Mouse (Mus musculus) heart, embryonic 16.5 days (tissue): ENCODE results near the gene Ccnq. TPM values are rescaled to one million over a fixed set of nuclear protein-coding genes. Genes with fewer than 3 reads are reported as not detected.

Experiments used
- ATAC-seq: fragments of 200-750 bp; cut with Nextera tagmentation; replicated peaks from 2 replicates; pipeline ENCODE4 v1.8.0; 2017; ENCODE audit warnings: moderate number of reproducible peaks; ENCODE audit not compliant: insufficient read depth, low FRiP score; ENCODE audit errors: extremely low read depth
- H3K27ac ChIP-seq: fragments of 300-500 bp; sonication (generic); 2 replicates; pipeline ENCODE4 v1.5.1; 2014; ENCODE audit warnings: mild to moderate bottlenecking, low read length, control low read depth, moderate library complexity
- H3K27me3 ChIP-seq: fragments of 300-500 bp; sonication (generic); 2 replicates; pipeline ENCODE4 v1.6.1; 2014; ENCODE audit warnings: low read length, mixed read lengths; ENCODE audit not compliant: control insufficient read depth, insufficient read depth
- H3K36me3 ChIP-seq: fragments of 300-500 bp; sonication (generic); 2 replicates; pipeline ENCODE4 v1.6.1; 2014; ENCODE audit not compliant: control insufficient read depth, insufficient read depth
- H3K4me1 ChIP-seq: fragments of 300-500 bp; sonication (generic); 2 replicates; pipeline ENCODE4 v1.6.1; 2014; ENCODE audit warnings: low read length, mixed read lengths; ENCODE audit not compliant: control insufficient read depth, insufficient read depth
- H3K4me2 ChIP-seq: fragments of 300-500 bp; sonication (generic); 2 replicates; pipeline ENCODE4 v1.6.1; 2014; ENCODE audit warnings: low read depth, mild to moderate bottlenecking, control low read depth, low read length
- H3K4me3 ChIP-seq: fragments of 300-500 bp; sonication (generic); 2 replicates; pipeline ENCODE4 v1.5.1; 2014; ENCODE audit warnings: mild to moderate bottlenecking, control low read depth, low read length
- H3K9ac ChIP-seq: fragments of 300-500 bp; sonication (generic); 2 replicates; pipeline ENCODE4 v1.6.1; 2014; ENCODE audit warnings: low read length, control low read depth
- H3K9me3 ChIP-seq: fragments of 300-500 bp; sonication (generic); replicated peaks from 2 replicates; pipeline ENCODE4 v1.6.1; 2016; ENCODE audit warnings: low read length; ENCODE audit not compliant: control insufficient read depth
- WGBS: fragments of 180-500 bp; shearing (Covaris S2); extraction: QIAGEN DNeasy Blood & Tissue Kit; methylation state at CpG from one replicate; pipeline ENCODE4 v1.1.7; 2014; 5-methylcytosine and 5-hydroxymethylcytosine counted together
- polyA plus RNA-seq: library from polyadenylated mRNA; unstranded; fragments of >200 nt; fragmentation: Nextera tagmentation; extraction: Ambion mirVana; gene quantifications from 2 replicates; pipeline ENCODE4 v1.2.1, GENCODE M21; 2015

Ccnq gene
- polyA plus RNA-seq, 1 experiment from 2014 or later: 30.9 TPM

- no peaks in the 10 kb centered on the region for H3K27me3 ChIP-seq
- H3K36me3 ChIP-seq: no peaks in the 10 kb centered on the region
- H3K4me3 ChIP-seq: no peak overlapping the region
- H3K27ac ChIP-seq: no peak overlapping the region
- ATAC-seq: no peak
- H3K9me3 ChIP-seq: no peaks in the 10 kb centered on the region
- H3K9ac ChIP-seq: no peak overlapping the region
- no peaks in the 10 kb centered on the region for H3K4me1 ChIP-seq
- no peak overlapping the region for H3K4me2 ChIP-seq
- WGBS: 65% methylated on average over 3 of the region's 3 CpGs
Measured at GRCm38 (mm10) chr11:78726366-78726765, 25.2 kb downstream of the Ccnq start.

GRCm38 (mm10) chr11:78724792-78725191 is 26.7 kb downstream of the Ccnq start:
- Histone ChIP-seq H3K27me3 (no peaks in the 10 kb centered on the region), H3K27ac (no peak overlapping the region), H3K36me3 (no peaks in the 10 kb centered on the region), H3K9ac (no peak overlapping the region), H3K4me1 (no peaks in the 10 kb centered on the region), H3K4me2 (no peak overlapping the region), H3K4me3 (no peak overlapping the region), H3K9me3 (no peaks in the 10 kb centered on the region)
- ATAC-seq: no peak
- 68% methylated on average over 1 of the region's 1 CpGs for WGBS

GRCm38 (mm10) chr11:78721419-78721818 is 30.1 kb downstream of the Ccnq start:
- Histone ChIP-seq H3K9me3 (no peaks in the 10 kb centered on the region), H3K4me2 (no peak overlapping the region), H3K4me1 (no peaks in the 10 kb centered on the region), H3K36me3 (no peaks in the 10 kb centered on the region), H3K27ac (no peak overlapping the region), H3K27me3 (no peaks in the 10 kb centered on the region), H3K4me3 (no peak overlapping the region), H3K9ac (no peak overlapping the region)
- ATAC-seq: no peak
- 64% methylated on average over 2 of the region's 2 CpGs for WGBS

GRCm38 (mm10) chr11:78717655-78718054 is 33.9 kb downstream of the Ccnq start:
- no peaks in the 10 kb centered on the region for H3K36me3 ChIP-seq
- no peaks in the 10 kb centered on the region for H3K4me1 ChIP-seq
- H3K4me3 ChIP-seq: no peak overlapping the region
- H3K9ac ChIP-seq: no peak overlapping the region
- no peak overlapping the region for H3K27ac ChIP-seq
- ATAC-seq: no peak
- H3K4me2 ChIP-seq: no peak overlapping the region
- H3K27me3 ChIP-seq: no peaks in the 10 kb centered on the region
- WGBS: 63% methylated on average over 4 of the region's 4 CpGs
- H3K9me3 ChIP-seq: no peaks in the 10 kb centered on the region

- no peak for ATAC-seq
- 68% methylated on average over 2 of the region's 2 CpGs for WGBS
- no peaks in the 10 kb centered on the region for H3K36me3 ChIP-seq
Measured at GRCm38 (mm10) chr11:78708642-78709041, 42.9 kb downstream of the Ccnq start.

GRCm38 (mm10) chr11:78706026-78706425 is 45.5 kb downstream of the Ccnq start:
- Histone ChIP-seq H3K27me3 (no peaks in the 10 kb centered on the region), H3K4me3 (no peak overlapping the region), H3K36me3 (no peaks in the 10 kb centered on the region), H3K27ac (no peak overlapping the region; the same call in 1 of the 2 replicates), H3K9me3 (no peaks in the 10 kb centered on the region), H3K9ac (no peak overlapping the region), H3K4me1 (no peaks in the 10 kb centered on the region), H3K4me2 (no peak overlapping the region)
- no peak for ATAC-seq

More at GRCm38 (mm10) chr11:78708642-78709041, 42.9 kb downstream of the Ccnq start:
- Histone ChIP-seq H3K4me1 (no peaks in the 10 kb centered on the region), H3K4me2 (no peak overlapping the region), H3K9ac (no peak overlapping the region), H3K27ac (no peak overlapping the region), H3K27me3 (no peaks in the 10 kb centered on the region), H3K9me3 (no peaks in the 10 kb centered on the region), H3K4me3 (no peak overlapping the region)

GRCm38 (mm10) chr11:78703085-78703484 is 48.4 kb downstream of the Ccnq start:
- H3K9ac ChIP-seq: no peak overlapping the region
- no peaks in the 10 kb centered on the region for H3K4me1 ChIP-seq
- 62% methylated on average over 5 of the region's 5 CpGs for WGBS
- no peaks in the 10 kb centered on the region for H3K27me3 ChIP-seq
- no peak overlapping the region for H3K27ac ChIP-seq
- H3K9me3 ChIP-seq: no peaks in the 10 kb centered on the region
- no peaks in the 10 kb centered on the region for H3K36me3 ChIP-seq
- no peak overlapping the region for H3K4me3 ChIP-seq
- no peak for ATAC-seq
- H3K4me2 ChIP-seq: no peak overlapping the region

GRCm38 (mm10) chr11:78702319-78702718 is 49.2 kb downstream of the Ccnq start:
- ATAC-seq: no peak
- H3K4me1 ChIP-seq: no peaks in the 10 kb centered on the region
- H3K4me3 ChIP-seq: no peak overlapping the region
- no peak overlapping the region for H3K27ac ChIP-seq
- 51% methylated on average over 3 of the region's 3 CpGs for WGBS
- H3K9me3 ChIP-seq: no peaks in the 10 kb centered on the region
- H3K36me3 ChIP-seq: no peaks in the 10 kb centered on the region
- no peaks in the 10 kb centered on the region for H3K27me3 ChIP-seq
- no peak overlapping the region for H3K4me2 ChIP-seq
- no peak overlapping the region for H3K9ac ChIP-seq
